Mouse (Mus musculus) C3H10T1/2 (cell line): ENCODE measurements around the gene Vasn. TPM values are rescaled to one million over a fixed set of nuclear protein-coding genes. Genes with fewer than 3 reads are reported as not detected.

ENCODE experiments used
- polyA plus RNA-seq, 2 experiments: library from polyadenylated mRNA; unstranded; fragments of >200 nt; fragmentation: generic; extraction: Trizol; gene quantifications; one replicate each; pipeline ENCODE4 v1.2.1; 2012; ENCODE audit warnings: missing spikeins in 2 of 2

Gene Vasn
- 100 to 1,000 TPM in 1 of 2 experiments, 10 to 100 TPM in 1; 20.8 to 159 TPM for polyA plus RNA-seq

GRCm38 (mm10) chr16:4639831-4640237, at the start of gene Vasn, which contains the start of gene Dnaja3:
TSS of gene Vasn (plus strand) at chr16:4639941.
TSS of gene Dnaja3 (plus strand) at chr16:4639989.

GRCm38 (mm10) chr16:4593971-4594813, 45.5 kb upstream of the Vasn start, which contains the start of gene Glis2:
TSS of gene Glis2 (plus strand) at chr16:4594713.

GRCm38 (mm10) chr16:4624481-4625110, 15.1 kb upstream of the Vasn start, which contains the start of gene Pam16:
TSS of gene Pam16 (minus strand) at chr16:4624988.

GRCm38 (mm10) chr16:4679121-4680018, 39.6 kb downstream of the Vasn start, which contains the start of gene Coro7:
TSS of gene Coro7 (minus strand) at chr16:4679777.

Other genes with a start within 250 kb of the Vasn start
- 1 to 10 TPM in 1 of 2 experiments, under 1 TPM in 1; 0.34 to 2.3 TPM for gene Adcy9, start 219.4 kb upstream of the Vasn start, polyA plus RNA-seq
- gene Srl, start 98.1 kb upstream of the Vasn start, polyA plus RNA-seq: 1 to 10 TPM in 1 of 2 experiments, under 1 TPM in 1; 0.15 to 2.3 TPM
- gene Tfap4, start 80.1 kb upstream of the Vasn start, polyA plus RNA-seq: 1 to 10 TPM; 5.2 to 6.2 TPM
- 10 to 100 TPM; 14.0 to 57.8 TPM for gene Glis2, start 45.2 kb upstream of the Vasn start, polyA plus RNA-seq
- 10 to 100 TPM; 54.9 to 95.1 TPM for gene Pam16, start 15.0 kb upstream of the Vasn start, polyA plus RNA-seq
- gene Dnaja3, start within 50 bp of the Vasn start, polyA plus RNA-seq: 10 to 100 TPM in 1 of 2 experiments, 1 to 10 TPM in 1; 5.6 to 20.4 TPM
- 10 to 100 TPM in 1 of 2 experiments, 1 to 10 TPM in 1; 5.2 to 12.2 TPM for gene Coro7, start 39.8 kb downstream of the Vasn start, polyA plus RNA-seq
- 10 to 100 TPM; 43.3 to 45.4 TPM for gene Nmral1, start 79.4 kb downstream of the Vasn start, polyA plus RNA-seq
- 10 to 100 TPM; 49.6 to 70.0 TPM for gene Hmox2, start 86.4 kb downstream of the Vasn start, polyA plus RNA-seq
- 10 to 100 TPM; 10.3 to 27.1 TPM for gene Cdip1, start 150.4 kb downstream of the Vasn start, polyA plus RNA-seq
- gene 4930562C15Rik, start 195.5 kb downstream of the Vasn start, polyA plus RNA-seq: under 1 TPM in 1 of 2 experiments, not detected in 1; 0.33 TPM
- gene Ubald1, start 240.4 kb downstream of the Vasn start, polyA plus RNA-seq: 10 to 100 TPM; 44.1 to 52.2 TPM
- gene Mgrn1, start 246.3 kb downstream of the Vasn start, polyA plus RNA-seq: 10 to 100 TPM; 23.3 to 82.4 TPM